Mouse (Mus musculus) heart, adult 18-20 months (tissue): Measurements from ENCODE around the gene Panx3. TPM values are rescaled to one million over a fixed set of nuclear protein-coding genes. Genes with fewer than 3 reads are reported as not detected.

Source experiments
- DNase-seq, 2 experiments: peaks; one replicate each; pipeline ENCODE4 v3.0.0; 2021 to 2022; ENCODE audit warnings: mixed read lengths in 1 of 2
- total RNA-seq, 2 experiments: library from RNA; stranded (reverse); gene quantifications; 2 replicates each; pipeline ENCODE4 v1.2.3; 2021

The Panx3 gene
- total RNA-seq, 2 experiments from 2014 or later: not detected

- no peak for DNase-seq
These were observed 34.8 kb downstream of the Panx3 start for GRCm38 (mm10) chr9:37634269-37634668.

DNA sequence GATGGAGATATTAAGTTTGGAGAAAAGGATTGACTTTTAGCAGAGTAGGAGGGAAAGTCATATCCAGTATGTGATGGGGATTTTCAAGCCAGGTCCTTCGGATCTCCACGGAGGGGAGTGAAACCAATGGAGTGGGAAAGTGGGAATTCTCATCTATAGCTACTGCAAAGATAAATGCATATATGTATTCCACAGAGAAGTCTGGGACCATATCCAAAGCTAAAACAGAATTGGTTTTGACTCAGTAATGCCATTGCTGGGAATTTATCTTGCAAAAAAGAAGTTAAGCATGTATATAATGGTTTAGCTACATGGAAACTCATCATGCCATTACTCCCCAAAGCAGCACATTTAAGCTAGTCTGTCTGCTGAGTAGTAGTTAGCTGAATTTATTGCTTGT lies 36.7 kb downstream of the Panx3 start:
- DNase-seq: no peak

GRCm38 (mm10) chr9:37629941-37630340 lies 39.1 kb downstream of the Panx3 start:
- DNase-seq: no peak

GRCm38 (mm10) chr9:37628581-37628980 lies 40.5 kb downstream of the Panx3 start:
- DNase-seq: no peak

- DNase-seq: no peak
These were observed 41.8 kb downstream of the Panx3 start for GRCm38 (mm10) chr9:37627263-37627662.

GRCm38 (mm10) chr9:37626103-37626567 lies 42.9 kb downstream of the Panx3 start:
- DNase-seq: peak; percentile 21 to 22

- peak; percentile 20 to 36 for DNase-seq
These were observed 43.4 kb downstream of the Panx3 start for GRCm38 (mm10) chr9:37625641-37626040.

DNA sequence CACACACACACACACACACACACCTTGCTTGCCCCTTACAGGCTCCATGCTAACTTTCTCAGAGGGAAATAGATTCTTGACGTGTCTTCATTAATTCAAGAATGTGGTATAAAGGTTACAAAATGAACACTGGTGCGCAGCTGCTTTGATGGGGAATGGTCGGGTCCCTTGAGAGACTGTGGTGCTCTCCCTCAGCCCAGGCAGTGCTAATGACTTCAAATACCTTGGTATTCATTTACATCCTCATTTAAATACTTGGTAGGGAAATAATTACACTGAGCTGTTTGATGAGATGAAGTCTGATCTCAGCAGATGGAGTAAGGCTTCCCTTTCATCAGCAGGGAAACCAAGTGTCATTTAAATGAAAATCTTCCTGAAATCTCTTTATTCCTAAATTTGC lies 43.9 kb downstream of the Panx3 start:
- DNase-seq: no peak

- no peak for DNase-seq
These were observed 44.5 kb downstream of the Panx3 start for GRCm38 (mm10) chr9:37624502-37624901.

- DNase-seq: no peak
These were observed 45.1 kb downstream of the Panx3 start for GRCm38 (mm10) chr9:37623981-37624380.

- no peak for DNase-seq
These were observed 47.7 kb downstream of the Panx3 start for GRCm38 (mm10) chr9:37621290-37621689.

GRCm38 (mm10) chr9:37616770-37617169 lies 52.3 kb downstream of the Panx3 start:
- peak; percentile 36 to 76 for DNase-seq

- no peak for DNase-seq
These were observed 53.8 kb downstream of the Panx3 start for GRCm38 (mm10) chr9:37615220-37615619.

DNA sequence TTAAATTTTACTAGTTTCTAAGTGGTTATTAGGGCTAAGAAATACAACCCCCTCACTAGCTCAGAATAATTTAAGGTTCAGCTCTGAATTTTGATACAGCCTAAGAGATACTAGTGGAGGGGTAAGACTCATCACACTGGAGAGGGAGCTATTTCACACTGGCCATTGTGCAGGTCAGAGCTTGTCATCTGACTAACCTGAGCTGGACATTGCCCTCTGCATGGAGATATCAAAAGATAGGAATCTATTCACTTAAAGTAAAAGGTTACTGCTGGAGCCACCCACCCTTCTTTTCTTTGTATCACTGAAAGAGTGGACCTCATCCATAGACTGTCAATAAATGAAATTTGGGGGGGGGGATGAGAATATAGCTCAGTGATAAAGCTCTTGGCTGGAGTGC lies 54.7 kb downstream of the Panx3 start:
- peak in 1 of 2 experiments; percentile 15 for DNase-seq

DNA sequence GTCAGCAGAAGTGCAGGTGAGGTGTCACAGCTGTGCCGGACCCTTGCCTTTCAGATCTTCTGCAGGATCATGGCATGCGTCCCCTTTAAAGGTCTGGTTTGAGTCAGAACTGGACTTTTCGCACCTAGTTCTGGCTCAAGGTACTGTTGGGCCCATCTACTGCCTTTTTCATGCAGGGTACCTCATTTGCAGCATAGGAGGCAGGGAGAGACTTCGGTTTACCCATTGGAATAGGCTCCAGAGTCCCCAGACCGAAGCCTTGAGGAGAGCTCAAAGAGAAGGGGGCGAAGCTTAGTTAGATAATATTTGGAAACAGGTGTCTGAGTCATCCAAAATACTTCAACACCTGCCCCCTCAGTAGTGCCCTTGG lies 55.1 kb downstream of the Panx3 start:
- DNase-seq: no peak

GRCm38 (mm10) chr9:37613182-37613910 lies 55.7 kb downstream of the Panx3 start, which contains the start of gene Spa17:
Gene Spa17 (minus strand): TSS chr9:37613722.
- peak; percentile 91 to 94 for DNase-seq

Other genes with a start within 250 kb of the Panx3 start
- gene Robo3, start 236.0 kb downstream of the Panx3 start, total RNA-seq: not detected
- 1 to 10 TPM; 5.9 to 7.9 TPM for gene Msantd2, start 179.9 kb downstream of the Panx3 start, total RNA-seq
- gene Esam, start 141.2 kb downstream of the Panx3 start, total RNA-seq: 10 to 100 TPM; 67.1 to 69.5 TPM
- gene Vsig2, start 130.0 kb downstream of the Panx3 start, total RNA-seq: 1 to 10 TPM; 3.9 to 4.9 TPM
- 1 to 10 TPM; 5.7 to 6.2 TPM for gene Nrgn, start 116.3 kb downstream of the Panx3 start, total RNA-seq
- gene Siae, start 113.5 kb downstream of the Panx3 start, total RNA-seq: 1 to 10 TPM; 8.3 to 9.1 TPM
- 1 to 10 TPM; 1.3 to 1.7 TPM for gene Spa17, start 55.5 kb downstream of the Panx3 start, total RNA-seq
- gene Tbrg1, start 11.9 kb downstream of the Panx3 start, total RNA-seq: 10 to 100 TPM; 31.9 to 34.0 TPM
- not detected for gene Olfr160, start 47.0 kb upstream of the Panx3 start, total RNA-seq
- gene Olfr874, start 75.9 kb upstream of the Panx3 start, total RNA-seq: not detected
- not detected for gene Olfr875, start 102.6 kb upstream of the Panx3 start, total RNA-seq
- not detected for gene Olfr876, start 133.8 kb upstream of the Panx3 start, total RNA-seq
- not detected for gene Olfr877, start 185.0 kb upstream of the Panx3 start, total RNA-seq
- gene Olfr145, start 227.5 kb upstream of the Panx3 start, total RNA-seq: not detected
- not detected for gene Olfr878, start 248.6 kb upstream of the Panx3 start, total RNA-seq